Mouse (Mus musculus): ENCODE measurements around the gene Cyp3a13. TPM values are rescaled to one million over a fixed set of nuclear protein-coding genes. Genes with fewer than 3 reads are reported as not detected.

Gene Cyp3a13
- polyA plus RNA-seq (2014; fragmentation: Nextera tagmentation; extraction: Ambion mirVana), result not detected in 2 replicates

- Histone ChIP-seq H3K36me3 (ENCODE audit: control insufficient read depth, insufficient read depth, low read length) (no peaks in the 10 kb centered on the region), H3K27me3 (replicated peaks; ENCODE audit: control insufficient read depth, insufficient read depth, low read length) (no peaks in the 10 kb centered on the region), H3K9ac (ENCODE audit: low read length) (no peak within 1 kb of the TSS), H3K4me2 (ENCODE audit: low read length) (no peak within 1 kb of the TSS), H3K9me3 (replicated peaks; ENCODE audit: control insufficient read depth, low read length) (no peaks in the 10 kb centered on the region), H3K4me1 (ENCODE audit: control insufficient read depth, insufficient read depth, low read length) (no peaks in the 10 kb centered on the region), H3K4me3 (ENCODE audit: low read depth, low read length) (no peak within 1 kb of the TSS), H3K27ac (ENCODE audit: low read depth, low read length) (no peak within 1 kb of the TSS)
- WGBS, result 50% methylated on average over 2 of the region's 2 CpGs
- no peak for ATAC-seq
- DNase-seq (ENCODE audit: low spot score), result no peak
These were observed at the start of gene Cyp3a13 for GRCm38 (mm10) chr5:137921532-137921931. TSS of gene Cyp3a13 (minus strand) at chr5:137921619.

GRCm38 (mm10) chr5:137966492-137966891 lies 45.1 kb upstream of the Cyp3a13 start:
- H3K9me3 ChIP-seq (replicated peaks; ENCODE audit: control insufficient read depth, low read length), result no peaks in the 10 kb centered on the region
- peak; percentile 0 for DNase-seq (ENCODE audit: low spot score)
- no peak overlapping the region for H3K27ac ChIP-seq (ENCODE audit: low read depth, low read length)

GRCm38 (mm10) chr5:137962945-137963344 lies 41.5 kb upstream of the Cyp3a13 start, which contains the start of gene Gjc3:
TSS of gene Gjc3 (minus strand) at chr5:137963098.
- no peak for DNase-seq (ENCODE audit: low spot score)
- no peak for ATAC-seq
- H3K4me3 ChIP-seq (ENCODE audit: low read depth, low read length), result no peak within 1 kb of the TSS
- H3K9ac ChIP-seq (ENCODE audit: low read length), result no peak within 1 kb of the TSS
- 72% methylated on average over 8 of the region's 8 CpGs for WGBS
- H3K36me3 ChIP-seq (ENCODE audit: control insufficient read depth, insufficient read depth, low read length), result no peaks in the 10 kb centered on the region
- H3K27me3 ChIP-seq (replicated peaks; ENCODE audit: control insufficient read depth, insufficient read depth, low read length), result no peaks in the 10 kb centered on the region
- no peaks in the 10 kb centered on the region for H3K4me1 ChIP-seq (ENCODE audit: control insufficient read depth, insufficient read depth, low read length)
- H3K4me2 ChIP-seq (ENCODE audit: low read length), result no peak within 1 kb of the TSS
- H3K27ac ChIP-seq (ENCODE audit: low read depth, low read length), result no peak within 1 kb of the TSS
- H3K9me3 ChIP-seq (replicated peaks; ENCODE audit: control insufficient read depth, low read length), result no peaks in the 10 kb centered on the region

More at GRCm38 (mm10) chr5:137966492-137966891, 45.1 kb upstream of the Cyp3a13 start:
- H3K36me3 ChIP-seq (ENCODE audit: control insufficient read depth, insufficient read depth, low read length), result no peaks in the 10 kb centered on the region
- ATAC-seq, result no peak
- no peaks in the 10 kb centered on the region for H3K27me3 ChIP-seq (replicated peaks; ENCODE audit: control insufficient read depth, insufficient read depth, low read length)
- H3K4me3 ChIP-seq (ENCODE audit: low read depth, low read length), result no peak overlapping the region
- H3K9ac ChIP-seq (ENCODE audit: low read length), result no peak overlapping the region
- no peaks in the 10 kb centered on the region for H3K4me1 ChIP-seq (ENCODE audit: control insufficient read depth, insufficient read depth, low read length)
- no peak overlapping the region for H3K4me2 ChIP-seq (ENCODE audit: low read length)

GRCm38 (mm10) chr5:137956404-137956803 lies 35.0 kb upstream of the Cyp3a13 start:
- ATAC-seq, result no peak
- Histone ChIP-seq H3K4me2 (ENCODE audit: low read length) (no peak overlapping the region), H3K27me3 (replicated peaks; ENCODE audit: control insufficient read depth, insufficient read depth, low read length) (no peaks in the 10 kb centered on the region), H3K36me3 (ENCODE audit: control insufficient read depth, insufficient read depth, low read length) (no peaks in the 10 kb centered on the region), H3K27ac (ENCODE audit: low read depth, low read length) (no peak overlapping the region), H3K4me1 (ENCODE audit: control insufficient read depth, insufficient read depth, low read length) (no peaks in the 10 kb centered on the region), H3K9me3 (replicated peaks; ENCODE audit: control insufficient read depth, low read length) (no peaks in the 10 kb centered on the region), H3K4me3 (ENCODE audit: low read depth, low read length) (no peak overlapping the region), H3K9ac (ENCODE audit: low read length) (no peak overlapping the region)
- WGBS, result 88% methylated on average over 3 of the region's 3 CpGs
- no peak for DNase-seq (ENCODE audit: low spot score)

- Histone ChIP-seq H3K36me3 (ENCODE audit: control insufficient read depth, insufficient read depth, low read length) (no peaks in the 10 kb centered on the region), H3K9me3 (replicated peaks; ENCODE audit: control insufficient read depth, low read length) (no peaks in the 10 kb centered on the region), H3K4me2 (ENCODE audit: low read length) (no peak overlapping the region), H3K9ac (ENCODE audit: low read length) (no peak overlapping the region), H3K4me1 (ENCODE audit: control insufficient read depth, insufficient read depth, low read length) (no peaks in the 10 kb centered on the region), H3K27ac (ENCODE audit: low read depth, low read length) (no peak overlapping the region), H3K4me3 (ENCODE audit: low read depth, low read length) (no peak overlapping the region), H3K27me3 (replicated peaks; ENCODE audit: control insufficient read depth, insufficient read depth, low read length) (no peaks in the 10 kb centered on the region)
- 49% methylated on average over 6 of the region's 6 CpGs for WGBS
- DNase-seq (ENCODE audit: low spot score) (no peak), ATAC-seq (no peak)
These were observed 29.8 kb upstream of the Cyp3a13 start for GRCm38 (mm10) chr5:137951218-137951617.

- Histone ChIP-seq H3K36me3 (ENCODE audit: control insufficient read depth, insufficient read depth, low read length) (no peaks in the 10 kb centered on the region), H3K4me3 (ENCODE audit: low read depth, low read length) (no peak overlapping the region), H3K9me3 (replicated peaks; ENCODE audit: control insufficient read depth, low read length) (no peaks in the 10 kb centered on the region), H3K9ac (ENCODE audit: low read length) (no peak overlapping the region), H3K27ac (ENCODE audit: low read depth, low read length) (no peak overlapping the region), H3K4me1 (ENCODE audit: control insufficient read depth, insufficient read depth, low read length) (no peaks in the 10 kb centered on the region), H3K27me3 (replicated peaks; ENCODE audit: control insufficient read depth, insufficient read depth, low read length) (no peaks in the 10 kb centered on the region), H3K4me2 (ENCODE audit: low read length) (no peak overlapping the region)
- ATAC-seq, result no peak
- DNase-seq (ENCODE audit: low spot score), result no peak
These were observed 25.9 kb upstream of the Cyp3a13 start for GRCm38 (mm10) chr5:137947303-137947702.

GRCm38 (mm10) chr5:137943133-137943532 lies 21.7 kb upstream of the Cyp3a13 start:
- H3K27ac ChIP-seq (ENCODE audit: low read depth, low read length), result no peak overlapping the region
- no peak overlapping the region for H3K4me2 ChIP-seq (ENCODE audit: low read length)
- H3K27me3 ChIP-seq (replicated peaks; ENCODE audit: control insufficient read depth, insufficient read depth, low read length), result no peaks in the 10 kb centered on the region
- no peak overlapping the region for H3K9ac ChIP-seq (ENCODE audit: low read length)
- no peaks in the 10 kb centered on the region for H3K9me3 ChIP-seq (replicated peaks; ENCODE audit: control insufficient read depth, low read length)
- ATAC-seq, result no peak
- H3K4me1 ChIP-seq (ENCODE audit: control insufficient read depth, insufficient read depth, low read length), result no peaks in the 10 kb centered on the region
- no peak for DNase-seq (ENCODE audit: low spot score)
- WGBS, result 83% methylated on average over 1 of the region's 1 CpGs
- H3K36me3 ChIP-seq (ENCODE audit: control insufficient read depth, insufficient read depth, low read length), result no peaks in the 10 kb centered on the region
- H3K4me3 ChIP-seq (ENCODE audit: low read depth, low read length), result no peak overlapping the region

- H3K9ac ChIP-seq (ENCODE audit: low read length), result no peak overlapping the region
- no peaks in the 10 kb centered on the region for H3K4me1 ChIP-seq (ENCODE audit: control insufficient read depth, insufficient read depth, low read length)
- no peak overlapping the region for H3K4me2 ChIP-seq (ENCODE audit: low read length)
- no peaks in the 10 kb centered on the region for H3K27me3 ChIP-seq (replicated peaks; ENCODE audit: control insufficient read depth, insufficient read depth, low read length)
- DNase-seq (ENCODE audit: low spot score) (no peak), ATAC-seq (no peak)
- WGBS, result 87% methylated on average over 4 of the region's 4 CpGs
- H3K36me3 ChIP-seq (ENCODE audit: control insufficient read depth, insufficient read depth, low read length), result no peaks in the 10 kb centered on the region
- no peaks in the 10 kb centered on the region for H3K9me3 ChIP-seq (replicated peaks; ENCODE audit: control insufficient read depth, low read length)
- H3K27ac ChIP-seq (ENCODE audit: low read depth, low read length), result no peak overlapping the region
- H3K4me3 ChIP-seq (ENCODE audit: low read depth, low read length), result no peak overlapping the region
These were observed 19.5 kb upstream of the Cyp3a13 start for GRCm38 (mm10) chr5:137940948-137941347.

- Histone ChIP-seq H3K4me1 (ENCODE audit: control insufficient read depth, insufficient read depth, low read length) (no peaks in the 10 kb centered on the region), H3K9ac (ENCODE audit: low read length) (no peak overlapping the region), H3K4me3 (ENCODE audit: low read depth, low read length) (no peak overlapping the region), H3K36me3 (ENCODE audit: control insufficient read depth, insufficient read depth, low read length) (no peaks in the 10 kb centered on the region), H3K27me3 (replicated peaks; ENCODE audit: control insufficient read depth, insufficient read depth, low read length) (no peaks in the 10 kb centered on the region), H3K27ac (ENCODE audit: low read depth, low read length) (no peak overlapping the region), H3K9me3 (replicated peaks; ENCODE audit: control insufficient read depth, low read length) (no peaks in the 10 kb centered on the region), H3K4me2 (ENCODE audit: low read length) (no peak overlapping the region)
- no peak for ATAC-seq
- 66% methylated on average over 4 of the region's 4 CpGs for WGBS
- no peak for DNase-seq (ENCODE audit: low spot score)
These were observed 15.8 kb upstream of the Cyp3a13 start for GRCm38 (mm10) chr5:137937238-137937637.
